Mouse (Mus musculus): Measurements from ENCODE around the gene Il1rl1.

- TF ChIP-seq MAFK (IDR thresholded peaks at IDR 0.05; ENCODE audit: insufficient read depth, low read depth, low read length) (no peak), CHD2 (IDR thresholded peaks at IDR 0.05; ENCODE audit: low read depth, low read length) (no peak), ZNF384 (IDR thresholded peaks at IDR 0.05; ENCODE audit: low read depth, low read length) (no peak), HCFC1 (IDR thresholded peaks at IDR 0.05; ENCODE audit: borderline replicate concordance, insufficient read depth, low read length) (no peak)
Measured at GRCm38 (mm10) chr1:40409882-40410281, 19.5 kb upstream of the Il1rl1 start.
